Mouse (Mus musculus) A20 (cell line): ENCODE data around the gene Gstp2.

Experiments used
- DNase-seq: peaks from one replicate; pipeline ENCODE4 v3.0.0-alpha.2; 2011; ENCODE audit warnings: low read depth, low spot score

The Gstp2 gene

GRCm38 (mm10) chr19:4013066-4013465 lies 32.8 kb downstream of the Gstp2 start:
- DNase-seq = no peak

- DNase-seq = peak; percentile 97
Observed at GRCm38 (mm10) chr19:4012432-4013022, 33.3 kb downstream of the Gstp2 start, which contains the start of gene Ndufv1. Ndufv1 (minus strand) TSS chr19:4012806.

- DNase-seq = no peak
Observed at GRCm38 (mm10) chr19:4011086-4011485, 34.7 kb downstream of the Gstp2 start.

- DNase-seq = no peak
Observed at GRCm38 (mm10) chr19:4005971-4006370, 39.9 kb downstream of the Gstp2 start.

- no peak for DNase-seq
Observed at GRCm38 (mm10) chr19:4005091-4005490, 40.7 kb downstream of the Gstp2 start.

- no peak for DNase-seq
Observed at GRCm38 (mm10) chr19:4004331-4004730, 41.5 kb downstream of the Gstp2 start.

GRCm38 (mm10) chr19:4003641-4004040 lies 42.2 kb downstream of the Gstp2 start:
- DNase-seq = no peak

- no peak for DNase-seq
Observed at GRCm38 (mm10) chr19:4003112-4003511, 42.7 kb downstream of the Gstp2 start, which contains the start of gene Doc2g. Doc2g (plus strand) TSS chr19:4003313.

- no peak for DNase-seq
Observed at GRCm38 (mm10) chr19:4001752-4002151, 44.1 kb downstream of the Gstp2 start.

GRCm38 (mm10) chr19:4000949-4001525 lies 44.8 kb downstream of the Gstp2 start:
- no peak for DNase-seq

- DNase-seq = peak; percentile 99
Observed at GRCm38 (mm10) chr19:4000119-4000900, 45.5 kb downstream of the Gstp2 start, which contains the start of the genes Nudt8 and Gm49405. Nudt8 (plus strand) TSS chr19:4000580. Gm49405 (plus strand) TSS chr19:4000626.

- DNase-seq = peak; percentile 51
Observed at GRCm38 (mm10) chr19:3999121-3999730, 46.6 kb downstream of the Gstp2 start.

- DNase-seq = no peak
Observed at GRCm38 (mm10) chr19:3998335-3998734, 47.5 kb downstream of the Gstp2 start.

GRCm38 (mm10) chr19:3997231-3997630 lies 48.6 kb downstream of the Gstp2 start:
- DNase-seq = no peak

- no peak for DNase-seq
Observed at GRCm38 (mm10) chr19:3996747-3997146, 49.1 kb downstream of the Gstp2 start.

- DNase-seq = no peak
Observed at GRCm38 (mm10) chr19:3996106-3996505, 49.7 kb downstream of the Gstp2 start.

- no peak for DNase-seq
Observed at GRCm38 (mm10) chr19:3995505-3995904, 50.3 kb downstream of the Gstp2 start.

- DNase-seq = no peak
Observed at GRCm38 (mm10) chr19:3994932-3995331, 50.9 kb downstream of the Gstp2 start.

GRCm38 (mm10) chr19:3992416-3992815 lies 53.4 kb downstream of the Gstp2 start, which contains the start of gene Tbx10:
Tbx10 (plus strand) TSS chr19:3992752.
- DNase-seq = no peak

GRCm38 (mm10) chr19:3991966-3992365 lies 53.9 kb downstream of the Gstp2 start:
- no peak for DNase-seq

GRCm38 (mm10) chr19:3991562-3991961 lies 54.3 kb downstream of the Gstp2 start:
- DNase-seq = no peak

GRCm38 (mm10) chr19:3990804-3991203 lies 55.0 kb downstream of the Gstp2 start:
- DNase-seq = no peak
